Mouse (Mus musculus): ENCODE data around the gene Traf3ip1. TPM values are rescaled to one million over a fixed set of nuclear protein-coding genes. Genes with fewer than 3 reads are reported as not detected.

The Traf3ip1 gene
- total and polyA plus RNA-seq, 3 experiments = 13.6 to 19.6 TPM; not detected in 1

- Histone ChIP-seq H3K4me3 (ENCODE audit: control insufficient read depth in 1 of 2, insufficient read depth in 1 of 2, low read depth in 2 of 2, low read length in 2 of 2) (peak overlapping the region; percentile 76 to 85), H3K9me3 (replicated peaks; ENCODE audit: insufficient read depth, low read length) (no peaks in the 10 kb centered on the region), H3K79me2 (ENCODE audit: control insufficient read depth, insufficient read depth, low read length, poor library complexity) (peaks cover 11% of the 10 kb centered on the region), H3K27ac (ENCODE audit: control insufficient read depth, low read depth, low read length) (no peak overlapping the region), H3K9ac (ENCODE audit: control insufficient read depth, low read depth, low read length, poor library complexity, severe bottlenecking) (peak overlapping the region; percentile 75), H3K27me3 (ENCODE audit: control insufficient read depth in 1 of 2, insufficient read depth in 2 of 2, low read length in 2 of 2) (no peaks in the 10 kb centered on the region), H3K4me1 (ENCODE audit: control insufficient read depth in 1 of 2, insufficient read depth in 2 of 2, low read length in 2 of 2) (peaks cover 0 to 17% of the 10 kb centered on the region in 2 experiments; a peak in 2 of 4 replicates), H3K36me3 (ENCODE audit: control insufficient read depth in 1 of 2, insufficient read depth in 2 of 2, low read length in 2 of 2) (no peaks in the 10 kb centered on the region; a peak in 1 of 4 replicates)
- TF ChIP-seq GABPA (IDR thresholded peaks at IDR 0.05; ENCODE audit: low read depth, low read length) (no peak), MAZ (IDR thresholded peaks at IDR 0.05; ENCODE audit: low read depth, low read length) (no peak), POLR2AphosphoS2 (IDR thresholded peaks at IDR 0.05; ENCODE audit: low read length) (no peak), CHD1 (IDR thresholded peaks at IDR 0.05; ENCODE audit: low read depth, low read length) (no peak), ZMIZ1 (IDR thresholded peaks at IDR 0.05; ENCODE audit: low read depth, low read length) (no peak), POLR2AphosphoS5 (IDR thresholded peaks at IDR 0.05; ENCODE audit: borderline replicate concordance, low read depth, low read length) (no peak), ETS1 (IDR thresholded peaks at IDR 0.05; ENCODE audit: low read depth, low read length) (no peak), MYB (IDR thresholded peaks at IDR 0.05; ENCODE audit: low read depth, low read length) (no peak), MXI1 (IDR thresholded peaks at IDR 0.05; ENCODE audit: low read depth, low read length) (no peak), USF2 (IDR thresholded peaks at IDR 0.05; ENCODE audit: borderline replicate concordance in 1 of 2, insufficient read depth in 1 of 2, low read depth in 1 of 2, low read length in 2 of 2) (no peak)
- peak; percentile 29 for DNase-seq (ENCODE audit: low read depth, low spot score)
Observed at GRCm38 (mm10) chr1:91495321-91495720, 874 bp downstream of the Traf3ip1 start.

DNA sequence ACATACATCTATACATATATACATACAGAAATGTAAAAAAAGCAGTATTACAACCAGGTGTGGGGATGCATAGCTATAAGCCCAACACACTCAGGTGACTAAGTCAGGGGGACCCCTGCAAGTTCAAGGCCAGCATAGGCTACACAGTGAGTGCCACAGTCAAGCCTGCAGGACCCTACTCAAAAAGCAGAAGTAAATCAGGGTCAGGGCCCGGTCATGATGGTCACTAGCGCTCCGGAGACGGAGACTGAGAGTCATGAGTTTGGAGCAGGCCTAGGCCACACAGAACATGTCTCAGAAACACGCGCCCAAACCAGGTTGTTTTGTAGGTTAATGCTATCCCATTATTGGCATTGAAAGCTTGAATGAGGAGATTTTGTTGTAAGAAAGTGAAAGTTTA is 4.1 kb downstream of the Traf3ip1 start:
- DNase-seq (ENCODE audit: low read depth, low spot score) = no peak
- Histone ChIP-seq H3K27me3 (ENCODE audit: control insufficient read depth in 1 of 2, insufficient read depth in 2 of 2, low read length in 2 of 2) (no peaks in the 10 kb centered on the region), H3K9ac (ENCODE audit: control insufficient read depth, low read depth, low read length, poor library complexity, severe bottlenecking) (no peak overlapping the region), H3K9me3 (replicated peaks; ENCODE audit: insufficient read depth, low read length) (no peaks in the 10 kb centered on the region), H3K4me1 (ENCODE audit: control insufficient read depth in 1 of 2, insufficient read depth in 2 of 2, low read length in 2 of 2) (peaks cover 0 to 17% of the 10 kb centered on the region in 2 experiments; a peak in 2 of 4 replicates), H3K4me3 (ENCODE audit: control insufficient read depth in 1 of 2, insufficient read depth in 1 of 2, low read depth in 2 of 2, low read length in 2 of 2) (no peak overlapping the region), H3K79me2 (ENCODE audit: control insufficient read depth, insufficient read depth, low read length, poor library complexity) (peaks cover 11% of the 10 kb centered on the region), H3K27ac (ENCODE audit: control insufficient read depth, low read depth, low read length) (no peak overlapping the region), H3K36me3 (ENCODE audit: control insufficient read depth in 1 of 2, insufficient read depth in 2 of 2, low read length in 2 of 2) (no peaks in the 10 kb centered on the region; a peak in 2 of 4 replicates)
- TF ChIP-seq E2F4 (IDR thresholded peaks at IDR 0.05; ENCODE audit: borderline replicate concordance, low read depth, low read length) = no peak
- TF ChIP-seq JUND (IDR thresholded peaks at IDR 0.05; ENCODE audit: low read depth, low read length) = no peak
- TF ChIP-seq MEF2A (IDR thresholded peaks at IDR 0.05; ENCODE audit: extremely low read depth, insufficient replicate concordance, low read depth, low read length, poor library complexity, severe bottlenecking) = no peak
- no peak for TF ChIP-seq SIN3A (IDR thresholded peaks at IDR 0.05; ENCODE audit: low read length)
- TF ChIP-seq ZMIZ1 (IDR thresholded peaks at IDR 0.05; ENCODE audit: low read depth, low read length) = no peak

DNA sequence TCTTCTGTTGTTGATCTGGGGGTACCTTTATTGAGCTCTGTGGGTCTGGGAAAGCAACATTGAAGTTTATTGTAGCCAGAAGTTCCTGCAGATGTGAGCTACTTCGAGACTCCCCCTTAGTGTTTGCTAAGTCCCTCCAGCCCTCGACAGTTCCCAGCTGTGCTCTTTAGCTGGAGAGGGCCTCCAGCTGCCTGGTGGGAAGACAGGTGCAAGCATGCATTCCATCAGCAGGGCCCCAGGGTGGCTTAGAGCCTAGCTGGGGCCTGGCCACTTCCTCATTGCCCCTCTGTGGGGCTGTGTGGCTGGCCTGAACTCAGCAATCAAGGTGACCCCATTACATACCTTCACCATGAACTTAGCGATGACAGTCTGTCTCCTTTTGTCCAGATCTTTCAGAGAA is 10.2 kb downstream of the Traf3ip1 start:
- no peak overlapping the region for H3K27ac ChIP-seq (ENCODE audit: control insufficient read depth, low read depth, low read length)
- H3K4me3 ChIP-seq (ENCODE audit: control insufficient read depth in 1 of 2, insufficient read depth in 1 of 2, low read depth in 2 of 2, low read length in 2 of 2) = no peak overlapping the region
- no peak for DNase-seq (ENCODE audit: low read depth, low spot score)
- H3K9ac ChIP-seq (ENCODE audit: control insufficient read depth, low read depth, low read length, poor library complexity, severe bottlenecking) = no peak overlapping the region
- H3K4me1 ChIP-seq (ENCODE audit: control insufficient read depth in 1 of 2, insufficient read depth in 2 of 2, low read length in 2 of 2) = no peaks in the 10 kb centered on the region
- H3K36me3 ChIP-seq (ENCODE audit: control insufficient read depth in 1 of 2, insufficient read depth in 2 of 2, low read length in 2 of 2) = no peaks in the 10 kb centered on the region; a peak in 1 of 4 replicates
- no peaks in the 10 kb centered on the region for H3K27me3 ChIP-seq (ENCODE audit: control insufficient read depth in 1 of 2, insufficient read depth in 2 of 2, low read length in 2 of 2)
- no peaks in the 10 kb centered on the region for H3K9me3 ChIP-seq (replicated peaks; ENCODE audit: insufficient read depth, low read length)
- no peaks in the 10 kb centered on the region for H3K79me2 ChIP-seq (ENCODE audit: control insufficient read depth, insufficient read depth, low read length, poor library complexity)
- no peak for TF ChIP-seq TAL1 (IDR thresholded peaks at IDR 0.05; ENCODE audit: low read length)
- no peak for TF ChIP-seq ZNF384 (IDR thresholded peaks at IDR 0.05; ENCODE audit: low read depth, low read length)
- no peak for TF ChIP-seq SIN3A (IDR thresholded peaks at IDR 0.05; ENCODE audit: low read length)
- TF ChIP-seq TCF12 (IDR thresholded peaks at IDR 0.05; ENCODE audit: low read depth, low read length) = no peak
- no peak for TF ChIP-seq POLR2AphosphoS2 (IDR thresholded peaks at IDR 0.05; ENCODE audit: low read length)
- TF ChIP-seq MXI1 (IDR thresholded peaks at IDR 0.05; ENCODE audit: low read depth, low read length) = no peak
- TF ChIP-seq MEF2A (IDR thresholded peaks at IDR 0.05; ENCODE audit: extremely low read depth, insufficient replicate concordance, low read depth, low read length, poor library complexity, severe bottlenecking) = no peak
- no peak for TF ChIP-seq CTCF (IDR thresholded peaks at IDR 0.05 in 2 of 3, conservative IDR thresholded peaks at IDR 0.05 in 1 of 3; ENCODE audit: control insufficient read depth in 1 of 3, insufficient read depth in 1 of 3, low read depth in 2 of 3, low read length in 3 of 3, poor library complexity in 1 of 3, severe bottlenecking in 1 of 3)
- TF ChIP-seq MYC (IDR thresholded peaks at IDR 0.05; ENCODE audit: low read depth, low read length) = no peak
- TF ChIP-seq CHD1 (IDR thresholded peaks at IDR 0.05; ENCODE audit: low read depth, low read length) = no peak
- no peak for TF ChIP-seq ZKSCAN1 (IDR thresholded peaks at IDR 0.05; ENCODE audit: low read depth, low read length)
- no peak for TF ChIP-seq POLR2A (IDR thresholded peaks at IDR 0.05; ENCODE audit: control insufficient read depth in 1 of 2, insufficient read depth in 1 of 2, low read depth in 1 of 2, low read length in 2 of 2, poor library complexity in 1 of 2)
- TF ChIP-seq ETS1 (IDR thresholded peaks at IDR 0.05; ENCODE audit: low read depth, low read length) = no peak
- TF ChIP-seq GATA1 (IDR thresholded peaks at IDR 0.05; ENCODE audit: low read depth, low read length) = no peak
- no peak for TF ChIP-seq RAD21 (IDR thresholded peaks at IDR 0.05; ENCODE audit: low read depth, low read length)
- TF ChIP-seq BHLHE40 (IDR thresholded peaks at IDR 0.05; ENCODE audit: borderline replicate concordance, low read depth, low read length) = no peak
- TF ChIP-seq KAT2A (conservative IDR thresholded peaks at IDR 0.05; ENCODE audit: low read depth, low read length) = no peak
- TF ChIP-seq USF2 (IDR thresholded peaks at IDR 0.05; ENCODE audit: borderline replicate concordance in 1 of 2, insufficient read depth in 1 of 2, low read depth in 1 of 2, low read length in 2 of 2) = no peak

All from MEL (cell line).